Mouse (Mus musculus): Measurements from ENCODE around the gene Tro.

Gene Tro

DNA sequence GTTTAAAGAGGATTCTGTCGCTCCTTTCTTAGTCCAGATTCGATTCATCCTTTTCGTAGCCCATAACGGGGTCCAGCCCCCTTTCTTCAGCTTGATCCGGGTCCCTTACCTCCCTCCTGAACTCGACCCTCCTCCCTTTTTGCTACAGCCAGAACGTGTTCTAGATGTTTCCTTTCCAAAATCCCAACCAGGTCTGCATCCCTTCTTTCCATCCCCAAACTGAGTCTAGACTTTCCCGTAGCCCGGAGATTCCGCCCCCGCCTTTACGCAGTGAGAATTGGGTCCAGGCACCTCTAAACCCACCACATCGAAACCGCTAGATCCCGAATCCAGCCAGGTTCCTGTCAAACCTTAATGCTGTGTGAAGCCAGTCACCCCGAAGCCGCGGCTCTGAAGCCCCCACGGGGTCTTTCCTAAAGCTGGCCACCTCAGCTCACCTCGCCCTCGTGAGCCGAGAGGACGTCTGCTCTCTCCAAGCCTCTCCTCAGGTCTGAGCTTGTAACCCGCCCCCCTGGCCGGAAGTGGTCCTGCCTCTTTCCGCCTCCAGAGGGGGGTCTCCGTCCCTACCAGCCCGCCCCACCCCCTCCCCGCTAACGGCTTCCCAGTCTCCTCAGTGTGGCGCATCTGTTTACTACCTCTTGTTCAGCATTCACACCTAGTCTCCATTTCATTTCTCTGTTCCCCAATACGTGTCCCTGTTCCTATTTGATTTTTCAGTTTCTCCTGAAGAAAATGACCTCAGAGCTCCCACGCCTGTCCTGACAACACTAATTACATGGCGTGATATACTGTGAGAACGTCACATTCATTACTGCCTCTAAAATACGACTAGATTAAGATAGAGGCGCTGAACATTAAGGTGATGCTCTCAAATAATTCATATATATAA is at the start of gene Tro:
TSS of gene Tro (minus strand) at position 676 of the 889 bp plus-strand sequence.
- DNase-seq (ENCODE audit: low spot score in 2 of 2) = peak; percentile 73 to 74

DNA sequence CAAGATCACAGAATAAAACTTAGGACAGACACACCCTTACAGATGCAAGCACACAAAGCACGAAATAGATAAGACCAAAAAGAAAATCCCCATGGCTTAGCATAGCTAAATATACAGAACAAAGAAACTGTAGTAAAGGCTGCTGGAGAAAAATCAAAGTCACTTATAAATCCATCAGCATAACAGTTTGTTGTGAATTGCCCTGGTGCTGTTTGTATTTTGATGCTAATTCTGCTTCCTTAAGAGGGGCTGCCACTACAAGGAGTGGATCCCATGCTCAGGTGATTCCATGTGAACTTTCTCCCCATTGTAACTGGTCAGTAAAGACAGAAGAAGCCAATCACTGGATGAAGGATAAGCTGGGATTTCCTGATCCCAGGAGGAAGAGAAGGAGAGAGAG is 20.1 kb upstream of the Tro start:
- no peak for DNase-seq (ENCODE audit: low spot score in 2 of 2)

DNA sequence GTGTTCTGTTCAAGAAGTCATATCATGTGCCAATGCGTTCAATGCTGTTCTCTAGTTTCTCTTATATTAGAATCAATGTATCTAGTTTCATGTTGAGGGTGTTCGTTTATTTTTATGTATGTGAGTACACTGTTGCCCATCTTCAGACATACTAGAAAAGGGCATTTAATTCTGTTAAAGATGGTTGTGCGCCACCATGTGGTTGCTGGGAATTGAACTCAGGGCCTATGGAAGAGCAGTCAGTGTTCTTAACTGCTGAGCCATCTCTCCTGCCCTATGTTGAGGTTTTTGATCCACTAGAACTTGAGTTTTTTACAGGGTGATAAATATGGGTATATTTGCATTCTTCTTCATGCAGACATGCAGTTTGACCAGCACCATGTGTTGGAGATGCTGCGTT is 5.4 kb upstream of the Tro start:
- DNase-seq (ENCODE audit: low spot score in 2 of 2) = no peak

DNA sequence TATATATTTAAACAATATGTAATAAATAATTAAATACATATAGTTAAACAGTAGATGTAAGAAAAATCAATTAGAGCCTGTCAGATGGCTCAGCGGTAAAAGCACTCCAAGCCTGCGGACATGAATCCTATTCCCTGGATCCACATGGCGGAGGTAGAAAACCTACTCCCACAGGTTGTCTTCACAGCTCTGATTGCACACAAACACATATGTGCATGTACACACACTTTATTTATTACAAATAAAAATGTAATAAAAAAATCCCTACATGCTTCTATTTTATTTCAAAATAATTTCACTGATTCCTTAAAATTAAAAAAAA is 375 bp upstream of the Tro start:
- DNase-seq (ENCODE audit: low spot score in 2 of 2) = no peak

DNA sequence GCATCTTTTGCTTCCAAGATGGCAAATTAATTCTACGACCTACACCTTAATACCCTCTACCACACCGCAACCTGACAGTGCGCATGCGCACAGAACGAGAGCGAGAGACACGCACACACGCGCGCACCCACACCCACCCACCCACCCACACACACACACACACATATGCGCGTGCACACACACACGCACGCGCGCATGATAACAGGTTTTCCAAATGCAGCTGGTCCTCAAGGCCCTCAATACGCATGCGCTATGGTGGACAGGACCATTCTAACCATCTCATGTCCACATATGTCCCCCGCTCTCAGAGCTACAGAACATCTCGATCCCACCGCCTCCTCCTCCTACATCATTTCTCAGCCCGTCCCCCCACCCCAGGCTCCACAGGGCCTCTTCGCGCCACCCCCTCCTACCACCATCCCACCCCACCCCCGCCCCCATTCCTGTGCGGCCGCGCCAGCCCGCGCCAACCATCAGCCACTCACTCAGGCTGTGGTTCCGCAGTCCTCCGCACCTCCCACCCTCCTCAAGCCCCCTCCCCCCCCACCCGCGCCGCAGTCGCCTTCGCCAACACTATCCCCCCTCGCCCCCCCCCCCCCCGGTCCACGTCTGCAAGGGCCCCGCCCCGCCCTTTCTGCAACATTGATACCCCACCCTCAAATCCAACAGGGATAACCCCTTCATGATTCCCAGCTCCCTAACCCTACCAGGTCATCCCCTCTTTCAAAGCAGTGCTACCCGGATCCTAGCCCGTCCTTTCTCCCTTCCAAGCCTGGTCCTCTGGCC is 1.1 kb downstream of the Tro start:
- peak; percentile 78 to 85 for DNase-seq (ENCODE audit: low spot score in 2 of 2)

DNA sequence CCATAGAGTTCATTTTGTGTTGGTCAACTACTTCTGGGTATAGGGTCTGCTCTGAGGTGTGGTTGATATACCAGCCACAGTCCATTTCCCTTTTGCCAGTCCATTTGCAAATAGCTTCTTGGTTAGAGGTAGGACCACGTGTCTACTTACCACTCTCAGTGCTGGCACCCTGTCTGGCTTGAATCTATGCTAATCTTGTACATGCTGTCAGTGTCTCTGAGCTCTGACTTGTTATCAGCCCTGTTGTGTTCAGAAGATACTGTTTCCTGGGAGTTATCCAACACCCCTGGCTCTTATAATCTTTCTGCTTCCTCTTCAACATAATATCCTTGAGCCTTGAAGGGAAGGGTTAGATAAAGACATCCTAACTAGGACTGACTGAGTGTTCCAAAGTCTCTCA is 21.0 kb downstream of the Tro start:
- no peak for DNase-seq (ENCODE audit: low spot score in 2 of 2)

DNA sequence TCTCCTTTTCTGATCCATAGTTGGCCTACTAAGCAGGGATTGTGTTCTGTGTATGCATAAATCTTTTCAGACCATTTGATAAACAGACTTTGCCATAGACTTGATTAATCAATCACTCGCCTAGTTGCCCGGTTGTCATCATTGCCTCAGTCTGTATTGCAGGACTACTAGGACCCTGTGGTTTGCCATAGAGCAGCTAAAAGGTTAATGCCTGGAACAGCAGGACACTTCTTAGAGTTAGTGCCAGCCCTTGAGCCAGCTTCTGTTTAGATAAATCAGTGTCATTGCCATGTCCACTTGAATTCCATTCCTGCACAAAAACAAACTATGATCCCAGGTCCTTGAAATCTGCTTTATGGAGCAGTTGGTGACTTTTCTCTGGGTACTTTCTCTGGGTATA is 58.5 kb downstream of the Tro start:
- DNase-seq (ENCODE audit: low spot score in 2 of 2) = no peak

All from right cerebral cortex, postnatal 10 days (tissue).